Mouse (Mus musculus) olfactory bulb, adult 2 months (tissue): ENCODE measurements around the gene Papss1.

ENCODE experiments used
- CTCF ChIP-seq: fragments of 200-500 bp; IDR thresholded peaks from 2 replicates; pipeline ENCODE4 v1.5.1; 2012; ENCODE audit warnings: low read depth, mild to moderate bottlenecking, low read length, moderate library complexity; ENCODE audit not compliant: insufficient read depth
- POLR2A ChIP-seq: fragments of 200-500 bp; IDR thresholded peaks from 2 replicates; pipeline ENCODE4 v1.6.1; 2012; ENCODE audit warnings: mild to moderate bottlenecking, low read depth, low read length, moderate library complexity; ENCODE audit not compliant: insufficient read depth

GRCm38 (mm10) chr3:131541244-131541942, 23.2 kb upstream of the Papss1 start:
- TF ChIP-seq CTCF (no peak), POLR2A (no peak)
